Mouse (Mus musculus): ENCODE measurements at regions not wholly inside any gene's neighbourhood (a gene's known extent, or its start where the extent isn't known, plus 50 kb on each side); places are given as distances from the start of the nearest gene placed in this dataset.

DNA sequence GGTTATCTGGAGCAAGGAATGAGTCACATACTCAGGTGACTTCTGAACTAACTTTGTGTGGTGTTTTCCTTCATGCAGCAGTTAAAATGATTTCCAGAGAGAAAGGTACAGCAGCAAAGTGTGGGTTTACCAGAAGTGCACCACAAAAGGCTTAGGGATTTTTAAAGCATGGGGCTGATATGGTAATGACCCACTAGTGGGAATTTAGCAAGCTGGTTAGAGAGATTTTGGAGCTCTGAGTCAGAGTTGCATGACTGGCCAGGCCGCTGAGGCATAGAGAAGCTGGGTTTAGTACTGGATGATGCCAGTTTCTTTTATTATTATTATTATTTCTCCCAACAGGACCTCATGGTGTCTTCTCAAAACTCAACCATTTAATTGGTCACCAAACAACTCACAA is 3701.5 kb upstream of the Gm7489 start:
- Histone ChIP-seq H3K9ac (ENCODE audit: insufficient read depth, low read depth) (no peak overlapping the region), H3K4me2 (ENCODE audit: insufficient read depth, low read depth, poor library complexity, severe bottlenecking) (no peak overlapping the region), H3K27ac (ENCODE audit: insufficient read depth, low read depth) (no peak overlapping the region), H3K27me3 (replicated peaks) (no peaks in the 10 kb centered on the region), H3K79me2 (replicated peaks; ENCODE audit: control insufficient read depth, extremely low read depth, insufficient read depth, poor library complexity, severe bottlenecking) (no peaks in the 10 kb centered on the region), H3K9me3 (replicated peaks; ENCODE audit: low read length) (peaks cover 36% of the 10 kb centered on the region), H3K36me3 (replicated peaks in 1 of 2; ENCODE audit: control insufficient read depth in 1 of 2, insufficient read depth in 1 of 2, low read length in 1 of 2) (no peaks in the 10 kb centered on the region), H3K4me3 (replicated peaks in 1 of 3; ENCODE audit: low read depth in 2 of 3, low read length in 2 of 3, poor library complexity in 1 of 3) (no peak overlapping the region), H3K4me1 (ENCODE audit: control insufficient read depth in 1 of 2, insufficient read depth in 2 of 2) (no peaks in the 10 kb centered on the region)
- TF ChIP-seq JUN (IDR thresholded peaks at IDR 0.05; ENCODE audit: insufficient read depth, low read depth, low read length) (no peak), CHD2 (IDR thresholded peaks at IDR 0.05; ENCODE audit: low read length) (no peak), PAX5 (IDR thresholded peaks at IDR 0.05; ENCODE audit: low read length) (no peak), RCOR1 (conservative IDR thresholded peaks at IDR 0.05; ENCODE audit: low read depth, low read length) (no peak), EP300 (IDR thresholded peaks at IDR 0.05; ENCODE audit: low read length) (no peak), RAD21 (IDR thresholded peaks at IDR 0.05; ENCODE audit: low read depth, low read length) (no peak)
- in situ Hi-C loops (cut with MboI; ENCODE audit: low pct_ligation_motif_present, low pct_unique_long_range_greater_than_20kb, low sequenced_read_pairs) (no loop called here), dilution Hi-C loops (cut with MboI; ENCODE audit: extremely low pct_ligation_motif_present, extremely low pct_unique_long_range_greater_than_20kb, low sequenced_read_pairs) (no loop called here)
- DNase-seq (ENCODE audit: extremely low read depth), result no peak
